Mouse (Mus musculus): Measurements from ENCODE around the gene Figla. TPM values are rescaled to one million over a fixed set of nuclear protein-coding genes. Genes with fewer than 3 reads are reported as not detected.

Gene Figla
- polyA plus RNA-seq, 1 experiment from 2014 or later = not detected

Other genes with a start within 250 kb of the Figla start
- not detected in 2 replicates for gene Nat8f6, start 195.2 kb upstream of the Figla start, polyA plus RNA-seq (2016; fragmentation: Nextera tagmentation; extraction: Ambion mirVana)
- gene Nat8f5, start 195.2 kb upstream of the Figla start, polyA plus RNA-seq (2016; fragmentation: Nextera tagmentation; extraction: Ambion mirVana) = not detected in 2 replicates
- not detected in 2 replicates for gene Nat8, start 184.1 kb upstream of the Figla start, polyA plus RNA-seq (2016; fragmentation: Nextera tagmentation; extraction: Ambion mirVana)
- 0.04 TPM in 1 of 2 replicates, not detected in the other for gene Nat8f2, start 147.0 kb upstream of the Figla start, polyA plus RNA-seq (2016; fragmentation: Nextera tagmentation; extraction: Ambion mirVana)
- 0.81 and 1.2 TPM in 2 replicates for gene Nat8f4, start 111.3 kb upstream of the Figla start, polyA plus RNA-seq (2016; fragmentation: Nextera tagmentation; extraction: Ambion mirVana)
- gene Tprkb, start 104.3 kb upstream of the Figla start, polyA plus RNA-seq (2016; fragmentation: Nextera tagmentation; extraction: Ambion mirVana) = 29.6 and 31.1 TPM in 2 replicates
- 3.4 and 4.5 TPM in 2 replicates for gene Nat8f1, start 100.5 kb upstream of the Figla start, polyA plus RNA-seq (2016; fragmentation: Nextera tagmentation; extraction: Ambion mirVana)
- gene Dusp11, start 54.5 kb upstream of the Figla start, polyA plus RNA-seq (2016; fragmentation: Nextera tagmentation; extraction: Ambion mirVana) = 37.2 and 38.0 TPM in 2 replicates
- gene Add2, start 12.5 kb downstream of the Figla start, polyA plus RNA-seq (2016; fragmentation: Nextera tagmentation; extraction: Ambion mirVana) = 96.9 and 97.2 TPM in 2 replicates
- 1.4 and 2.1 TPM in 2 replicates for gene Tgfa, start 179.1 kb downstream of the Figla start, polyA plus RNA-seq (2016; fragmentation: Nextera tagmentation; extraction: Ambion mirVana)